Mouse (Mus musculus) forebrain, embryonic 11.5 days (tissue): Measurements from ENCODE around the gene Fxyd2. TPM values are rescaled to one million over a fixed set of nuclear protein-coding genes. Genes with fewer than 3 reads are reported as not detected.
A peak's percentile ranks its signal among the peaks of the same experiment; 100 is the strongest.

Source experiments
- ATAC-seq: fragments of 200-750 bp; cut with Nextera tagmentation; replicated peaks from 2 replicates; pipeline ENCODE4 v1.8.0; 2017; ENCODE audit warnings: moderate TSS enrichment; ENCODE audit not compliant: low FRiP score
- DNase-seq: peaks from one replicate; pipeline ENCODE4 v3.0.0-alpha.2; 2017; ENCODE audit warnings: low spot score
- H3K27ac ChIP-seq: fragments of 300-500 bp; sonication (generic); 2 replicates; pipeline ENCODE4 v1.5.1; 2014; ENCODE audit warnings: low read depth, low read length
- H3K27me3 ChIP-seq: fragments of 300-500 bp; sonication (generic); 2 replicates; pipeline ENCODE4 v1.6.1; 2014; ENCODE audit warnings: mild to moderate bottlenecking, low read length, mixed read lengths; ENCODE audit not compliant: control insufficient read depth, insufficient read depth
- H3K36me3 ChIP-seq: fragments of 300-500 bp; sonication (generic); 2 replicates; pipeline ENCODE4 v1.6.1; 2014; ENCODE audit warnings: mild to moderate bottlenecking, low read length, moderate library complexity, mixed read lengths; ENCODE audit not compliant: control insufficient read depth, insufficient read depth
- H3K4me1 ChIP-seq: fragments of 300-500 bp; sonication (generic); replicated peaks from 2 replicates; pipeline ENCODE4 v1.6.1; 2014; ENCODE audit warnings: low read length, mixed read lengths; ENCODE audit not compliant: control insufficient read depth, insufficient read depth
- H3K4me2 ChIP-seq: fragments of 300-500 bp; sonication (generic); 2 replicates; pipeline ENCODE4 v1.6.1; 2014; ENCODE audit warnings: low read depth, mild to moderate bottlenecking, low read length, moderate library complexity, mixed read lengths; ENCODE audit not compliant: severe bottlenecking
- H3K4me3 ChIP-seq: fragments of 300-500 bp; sonication (generic); 2 replicates; pipeline ENCODE4 v1.5.1; 2014; ENCODE audit warnings: low read depth, low read length
- H3K9ac ChIP-seq: fragments of 300-500 bp; sonication (generic); 2 replicates; pipeline ENCODE4 v1.6.1; 2014; ENCODE audit warnings: low read length
- H3K9me3 ChIP-seq: fragments of 300-500 bp; sonication (generic); 2 replicates; pipeline ENCODE4 v1.6.1; 2016; ENCODE audit warnings: low read length, mixed read lengths; ENCODE audit not compliant: control insufficient read depth
- WGBS: fragments of 180-500 bp; shearing (Covaris S2); extraction: QIAGEN DNeasy Blood & Tissue Kit; methylation state at CpG from one replicate; pipeline ENCODE4 v1.1.7; 2014; 5-methylcytosine and 5-hydroxymethylcytosine counted together
- polyA plus RNA-seq: library from polyadenylated mRNA; unstranded; fragments of >200 nt; fragmentation: Nextera tagmentation; extraction: Ambion mirVana; gene quantifications from 2 replicates; pipeline ENCODE4 v1.2.1, GENCODE M21; 2014

Fxyd2 gene
- polyA plus RNA-seq, 1 experiment from 2014 or later, result 3.4 TPM

- Histone ChIP-seq H3K36me3 (no peaks in the 10 kb centered on the region), H3K4me3 (no peak overlapping the region), H3K4me2 (no peak overlapping the region), H3K27ac (no peak overlapping the region), H3K27me3 (no peaks in the 10 kb centered on the region), H3K9me3 (no peaks in the 10 kb centered on the region), H3K4me1 (no peaks in the 10 kb centered on the region), H3K9ac (no peak overlapping the region)
- DNase-seq (no peak), ATAC-seq (no peak)
- 87% methylated on average over 5 of the region's 5 CpGs for WGBS
Measured at GRCm38 (mm10) chr9:45382834-45383233, 16.6 kb upstream of the Fxyd2 start.

DNA sequence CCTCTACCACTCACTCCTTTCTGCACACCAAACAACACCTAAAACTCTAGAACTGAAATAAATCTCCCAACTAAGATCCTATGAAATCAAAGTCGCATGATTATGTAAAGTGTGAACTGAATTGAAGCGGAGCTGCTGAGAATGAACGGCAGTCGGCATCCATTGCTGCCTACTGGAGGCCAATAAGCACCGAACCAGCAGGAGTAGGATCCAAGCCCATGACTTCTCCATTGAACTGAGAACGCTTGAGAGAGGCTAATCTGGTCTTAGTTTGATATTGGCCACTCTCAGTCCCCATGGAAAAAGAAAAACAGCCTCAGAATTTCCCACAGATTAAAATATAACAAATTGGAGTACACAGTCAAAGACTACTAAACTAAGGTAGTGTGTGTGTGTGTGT is 15.6 kb upstream of the Fxyd2 start:
- H3K4me3 ChIP-seq, result no peak overlapping the region
- no peaks in the 10 kb centered on the region for H3K27me3 ChIP-seq
- H3K9ac ChIP-seq, result no peak overlapping the region
- H3K27ac ChIP-seq, result no peak overlapping the region
- H3K4me2 ChIP-seq, result no peak overlapping the region
- no peak for DNase-seq
- 95% methylated on average over 6 of the region's 6 CpGs for whole genome bisulfite sequencing
- ATAC-seq, result no peak
- H3K4me1 ChIP-seq, result no peaks in the 10 kb centered on the region
- no peaks in the 10 kb centered on the region for H3K36me3 ChIP-seq
- no peaks in the 10 kb centered on the region for H3K9me3 ChIP-seq

DNA sequence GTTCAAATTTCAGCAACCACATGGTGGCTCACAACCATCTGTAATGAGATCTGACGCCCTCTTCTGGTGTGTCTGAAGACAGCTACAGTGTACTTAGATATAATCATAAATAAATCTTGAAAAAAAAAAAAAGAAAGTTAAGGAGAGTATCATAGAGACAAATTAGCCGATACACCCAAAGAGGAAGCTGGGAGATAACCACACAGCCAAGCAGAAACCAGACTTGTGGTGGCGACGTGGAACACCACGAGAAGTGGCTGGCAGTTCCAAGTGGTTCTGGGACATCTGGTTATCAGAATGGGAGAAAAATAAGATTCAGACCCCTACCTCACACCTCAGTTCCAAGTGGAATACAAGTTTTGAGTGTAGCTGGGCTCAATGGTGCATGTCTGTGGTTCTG is 12.8 kb upstream of the Fxyd2 start:
- H3K4me2 ChIP-seq, result no peak overlapping the region
- no peak for ATAC-seq

DNA sequence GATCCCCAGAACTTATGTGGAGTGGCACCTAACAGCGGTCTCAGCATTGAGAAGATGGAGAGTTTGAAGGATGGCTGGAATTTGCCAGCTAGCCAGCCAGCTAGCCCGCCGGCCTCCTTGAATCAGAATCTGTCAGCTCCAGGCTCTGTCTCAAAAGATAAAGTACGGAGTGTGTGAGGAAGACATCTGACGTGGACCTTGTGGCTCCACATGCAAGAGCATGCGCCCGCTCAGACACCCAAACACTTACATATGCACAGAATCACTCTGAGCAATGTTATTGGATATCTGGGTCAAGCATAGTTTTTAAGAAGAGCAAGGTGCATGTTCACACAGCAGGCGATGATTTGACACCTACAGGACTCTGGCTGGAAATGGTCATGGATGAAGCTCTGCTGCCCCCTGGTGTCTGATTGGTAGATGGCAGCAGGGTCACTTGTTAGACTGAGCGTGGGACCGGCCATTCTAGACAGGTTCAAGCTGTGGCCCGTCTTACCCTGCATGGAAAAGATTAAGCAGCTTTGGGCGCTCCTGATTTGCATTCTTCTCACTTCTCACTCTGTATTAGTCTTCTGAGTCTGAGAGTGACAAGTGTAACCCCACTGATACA is 11.0 kb upstream of the Fxyd2 start:
- DNase-seq (peak; percentile 90), ATAC-seq (0 out of 2 replicates have a peak, but pooled peaks have one; percentile 10)
- Histone ChIP-seq H3K27ac (no peak overlapping the region), H3K4me3 (no peak overlapping the region), H3K9ac (no peak overlapping the region), H3K9me3 (no peaks in the 10 kb centered on the region), H3K4me1 (no peaks in the 10 kb centered on the region), H3K36me3 (no peaks in the 10 kb centered on the region; the same call in 1 of the 2 replicates), H3K27me3 (no peaks in the 10 kb centered on the region), H3K4me2 (no peak overlapping the region)
- WGBS, result 47% methylated on average over 12 of the region's 12 CpGs

More for the DNA sequence above, 12.8 kb upstream of the Fxyd2 start:
- H3K27me3 ChIP-seq, result no peaks in the 10 kb centered on the region
- no peaks in the 10 kb centered on the region for H3K4me1 ChIP-seq
- H3K27ac ChIP-seq, result no peak overlapping the region
- no peak overlapping the region for H3K9ac ChIP-seq
- no peaks in the 10 kb centered on the region; the same call in 1 of the 2 replicates for H3K36me3 ChIP-seq
- no peaks in the 10 kb centered on the region for H3K9me3 ChIP-seq
- no peak for DNase-seq
- WGBS, result 90% methylated on average over 5 of the region's 5 CpGs
- no peak overlapping the region for H3K4me3 ChIP-seq

DNA sequence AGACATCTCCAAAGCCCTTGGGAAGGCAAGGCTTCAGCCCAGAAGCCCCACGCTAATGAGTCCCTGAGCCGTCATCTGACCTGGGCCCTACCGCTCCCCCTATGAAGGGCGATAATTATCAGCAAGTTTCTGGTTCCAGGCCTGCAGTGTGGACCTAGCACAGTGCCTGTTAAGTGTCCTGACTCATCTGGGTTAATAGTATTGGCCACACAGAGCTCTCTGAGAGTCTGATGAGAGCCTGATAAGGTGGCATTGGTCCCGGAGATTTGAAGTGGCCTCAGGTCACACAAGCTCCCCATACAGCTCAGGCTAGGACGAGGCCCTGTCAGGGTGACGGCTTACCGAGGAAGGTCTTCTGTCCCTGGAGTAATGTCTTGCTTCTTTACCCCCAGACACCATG is 9.9 kb upstream of the Fxyd2 start:
- Histone ChIP-seq H3K27me3 (no peaks in the 10 kb centered on the region), H3K36me3 (no peaks in the 10 kb centered on the region; the same call in 1 of the 2 replicates), H3K27ac (no peak overlapping the region), H3K4me1 (no peaks in the 10 kb centered on the region), H3K9ac (no peak overlapping the region), H3K4me3 (no peak overlapping the region), H3K4me2 (no peak overlapping the region), H3K9me3 (no peaks in the 10 kb centered on the region)
- ATAC-seq, result no peak
- DNase-seq, result no peak
- WGBS, result 95% methylated on average over 8 of the region's 8 CpGs

DNA sequence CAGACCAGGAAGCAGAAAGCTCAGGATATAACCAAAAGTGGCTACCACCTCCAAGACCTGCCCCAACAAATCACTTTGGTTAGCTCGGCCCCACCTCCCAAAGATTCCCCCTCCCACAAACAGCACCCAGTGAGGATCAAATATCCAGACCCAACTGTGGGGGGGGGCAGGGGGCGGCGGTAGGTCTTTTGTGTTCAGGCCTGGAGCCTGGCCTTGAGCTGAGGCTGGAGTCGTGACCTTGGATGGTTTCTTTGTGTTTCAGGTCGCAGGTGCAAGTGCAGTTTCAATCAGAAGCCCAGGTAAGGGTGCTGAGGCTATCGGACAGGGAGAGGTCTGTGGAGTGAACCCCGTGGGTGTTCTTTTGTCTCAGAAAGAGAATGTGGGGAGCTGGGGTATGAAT is 8.2 kb upstream of the Fxyd2 start:
- ATAC-seq, result no peak
- no peaks in the 10 kb centered on the region; the same call in 1 of the 2 replicates for H3K36me3 ChIP-seq
- 85% methylated on average over 7 of the region's 7 CpGs for WGBS

DNA sequence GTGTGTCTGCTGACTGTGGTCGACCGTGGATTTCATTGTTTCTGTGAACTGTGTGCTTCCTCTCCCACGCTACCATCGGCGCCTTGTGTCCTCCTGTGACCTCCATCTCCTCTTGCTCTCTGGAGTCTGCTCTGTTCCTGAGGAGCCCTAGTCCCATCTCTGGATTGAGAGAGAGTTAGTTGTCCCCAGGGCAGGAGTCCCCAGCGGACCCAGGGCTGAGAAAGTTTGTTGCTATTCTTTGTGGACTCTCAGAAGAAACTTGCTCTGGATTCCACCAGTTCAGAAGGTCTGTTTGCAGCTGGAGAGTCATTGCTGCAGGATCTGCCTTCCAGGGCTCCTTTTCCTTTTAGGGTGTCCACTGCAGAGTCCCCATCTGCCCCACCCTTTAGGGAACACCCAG is 4.3 kb upstream of the Fxyd2 start:
- WGBS, result 97% methylated on average over 6 of the region's 6 CpGs
- no peak overlapping the region for H3K4me3 ChIP-seq
- H3K4me1 ChIP-seq, result no peaks in the 10 kb centered on the region
- no peaks in the 10 kb centered on the region for H3K9me3 ChIP-seq
- H3K9ac ChIP-seq, result no peak overlapping the region
- DNase-seq (no peak), ATAC-seq (no peak)
- no peaks in the 10 kb centered on the region for H3K27me3 ChIP-seq
- H3K27ac ChIP-seq, result no peak overlapping the region
- H3K4me2 ChIP-seq, result no peak overlapping the region
- no peaks in the 10 kb centered on the region; the same call in 1 of the 2 replicates for H3K36me3 ChIP-seq

More for the DNA sequence above, 8.2 kb upstream of the Fxyd2 start:
- Histone ChIP-seq H3K27me3 (no peaks in the 10 kb centered on the region), H3K4me2 (no peak overlapping the region), H3K9ac (no peak overlapping the region), H3K27ac (no peak overlapping the region), H3K4me3 (no peak overlapping the region), H3K9me3 (no peaks in the 10 kb centered on the region), H3K4me1 (no peaks in the 10 kb centered on the region)
- DNase-seq, result no peak

DNA sequence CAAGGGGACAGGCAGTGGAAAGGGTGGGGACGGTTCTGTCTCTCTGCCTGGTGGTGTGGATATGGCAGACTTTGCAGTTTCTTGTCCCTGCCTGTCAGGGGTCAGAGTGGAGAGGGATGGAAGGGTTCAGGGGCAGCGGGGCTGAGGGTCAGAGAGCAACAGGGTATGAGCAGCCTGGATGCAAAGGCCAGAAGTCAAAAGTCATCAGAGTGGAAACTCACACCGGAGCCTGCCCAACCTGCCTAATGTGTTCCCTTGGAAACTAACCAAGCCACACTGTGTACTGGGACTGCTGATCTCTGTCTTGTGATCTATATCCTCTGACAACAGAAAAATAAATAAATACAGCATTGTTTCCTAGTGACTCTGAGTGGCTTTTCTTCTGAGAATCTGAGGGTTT is 3.7 kb upstream of the Fxyd2 start:
- Histone ChIP-seq H3K36me3 (no peaks in the 10 kb centered on the region; the same call in 1 of the 2 replicates), H3K4me2 (no peak overlapping the region), H3K9ac (no peak overlapping the region), H3K4me3 (no peak overlapping the region), H3K9me3 (no peaks in the 10 kb centered on the region), H3K27me3 (no peaks in the 10 kb centered on the region), H3K4me1 (no peaks in the 10 kb centered on the region), H3K27ac (no peak overlapping the region)
- no peak for ATAC-seq
- no peak for DNase-seq
- WGBS, result 79% methylated on average over 3 of the region's 3 CpGs

DNA sequence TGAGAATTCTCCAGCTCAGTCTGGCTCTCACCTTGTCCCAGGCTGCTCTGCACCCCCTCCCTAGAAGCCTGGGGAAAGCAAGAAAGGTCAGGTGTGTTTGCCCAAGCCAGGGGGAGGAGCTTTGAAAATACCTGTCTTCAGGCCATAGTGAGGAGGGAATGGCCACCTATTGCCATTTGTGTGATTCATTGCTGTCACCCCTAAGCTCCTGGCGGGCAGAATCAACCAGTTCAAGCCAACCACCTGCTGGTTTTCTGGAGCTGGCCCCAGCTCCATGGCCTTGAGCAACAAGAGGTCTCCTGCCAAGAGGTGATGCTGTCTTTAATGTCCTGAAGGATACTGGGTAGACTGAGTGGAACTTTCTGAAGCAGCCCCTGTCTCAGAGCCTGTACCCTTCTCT is 1.1 kb upstream of the Fxyd2 start:
- no peak for DNase-seq
- WGBS, result 60% methylated on average over 1 of the region's 1 CpGs
- no peaks in the 10 kb centered on the region for H3K9me3 ChIP-seq
- H3K4me1 ChIP-seq, result no peaks in the 10 kb centered on the region
- no peak overlapping the region for H3K9ac ChIP-seq
- H3K4me2 ChIP-seq, result no peak overlapping the region
- ATAC-seq, result no peak
- H3K27ac ChIP-seq, result no peak overlapping the region
- H3K36me3 ChIP-seq, result no peaks in the 10 kb centered on the region
- H3K4me3 ChIP-seq, result no peak overlapping the region
- H3K27me3 ChIP-seq, result no peaks in the 10 kb centered on the region
